Mouse (Mus musculus) c-Kit-negative CD71-positive TER-119-positive erythroid progenitor cells, embryonic 14.5 days (primary cell): ENCODE results near the gene Tesmin.

ENCODE experiments used
- DNase-seq: peaks from one replicate; pipeline ENCODE4 v3.0.0-alpha.2; 2013; ENCODE audit warnings: low read depth, low spot score

Tesmin gene

DNA sequence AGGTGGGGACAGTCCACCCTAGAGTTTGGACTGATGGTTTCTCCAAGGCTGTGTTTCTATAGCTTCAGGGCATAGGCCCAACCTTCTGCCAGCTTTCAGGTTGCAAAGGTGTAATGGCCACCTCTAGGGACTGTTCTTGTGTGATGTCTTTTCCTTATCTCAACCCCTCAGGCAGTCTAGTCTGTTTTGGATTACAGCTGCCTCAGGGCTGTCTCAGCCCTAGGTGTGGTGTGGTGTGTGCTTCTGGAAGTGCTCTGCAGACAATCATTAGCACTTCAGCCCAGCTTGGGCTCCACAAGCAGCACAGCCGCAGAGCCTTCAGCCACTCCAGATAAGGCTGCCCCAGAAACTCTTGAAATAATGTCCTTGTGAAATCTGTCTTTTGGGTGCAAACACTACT lies 3.7 kb downstream of the Tesmin start:
- no peak for DNase-seq

DNA sequence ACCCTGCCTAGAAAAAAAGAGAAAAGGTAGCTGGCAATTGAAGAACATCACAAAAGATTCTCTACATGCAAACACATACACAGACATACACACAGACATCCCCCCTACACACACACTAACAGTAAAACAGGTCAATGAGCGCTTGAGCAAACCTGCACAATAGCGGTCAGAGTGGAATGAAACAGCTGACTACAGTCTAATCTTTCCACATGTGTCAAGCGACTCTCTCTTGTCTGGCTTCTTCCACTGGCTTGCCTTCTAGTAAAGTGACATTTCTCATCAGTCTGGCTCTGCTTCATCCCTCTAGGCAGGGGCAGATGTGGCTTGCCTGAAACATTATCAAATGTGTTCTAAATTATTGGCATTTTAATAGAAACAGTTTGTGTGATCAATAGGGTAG lies 5.6 kb downstream of the Tesmin start:
- DNase-seq = no peak

DNA sequence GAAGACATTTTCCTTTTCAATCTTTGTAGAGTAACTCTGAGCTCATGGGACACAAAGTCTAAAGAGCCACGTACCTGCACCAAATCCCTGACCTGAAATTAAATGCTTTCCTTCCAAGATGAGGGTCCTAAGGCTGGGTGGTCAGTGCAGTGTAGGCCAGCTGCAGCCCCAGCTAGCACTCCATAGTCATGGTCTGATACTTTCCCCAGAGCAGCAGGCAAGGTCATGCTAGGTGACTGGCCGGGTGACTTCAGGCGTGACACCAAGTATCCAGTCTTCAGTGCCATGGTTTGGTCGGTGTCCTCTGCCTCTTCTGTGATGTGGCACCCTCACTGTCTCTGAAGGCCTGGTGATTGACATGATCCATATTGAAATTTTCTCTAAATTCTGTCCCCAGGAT lies 11.4 kb downstream of the Tesmin start:
- no peak for DNase-seq

DNA sequence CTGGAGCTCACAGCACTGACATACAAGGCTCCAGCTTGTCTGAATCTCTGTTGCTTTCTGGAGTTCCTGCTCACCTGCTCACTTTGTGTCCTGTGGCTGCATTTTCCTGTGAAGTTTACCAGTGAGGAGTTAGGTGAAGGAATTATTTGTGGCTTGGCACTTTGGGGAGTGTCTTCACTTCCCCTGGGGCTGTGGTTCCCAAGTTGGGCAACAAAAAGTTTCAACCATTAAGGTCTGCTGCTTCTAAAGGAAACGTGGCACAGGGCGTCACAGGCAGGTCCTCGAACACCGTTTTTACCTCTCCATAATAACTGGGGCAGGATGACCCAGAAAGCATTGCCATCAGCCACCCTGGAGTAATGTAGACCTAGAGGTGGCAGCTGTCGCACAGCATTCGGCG lies 12.8 kb downstream of the Tesmin start:
- DNase-seq = no peak

DNA sequence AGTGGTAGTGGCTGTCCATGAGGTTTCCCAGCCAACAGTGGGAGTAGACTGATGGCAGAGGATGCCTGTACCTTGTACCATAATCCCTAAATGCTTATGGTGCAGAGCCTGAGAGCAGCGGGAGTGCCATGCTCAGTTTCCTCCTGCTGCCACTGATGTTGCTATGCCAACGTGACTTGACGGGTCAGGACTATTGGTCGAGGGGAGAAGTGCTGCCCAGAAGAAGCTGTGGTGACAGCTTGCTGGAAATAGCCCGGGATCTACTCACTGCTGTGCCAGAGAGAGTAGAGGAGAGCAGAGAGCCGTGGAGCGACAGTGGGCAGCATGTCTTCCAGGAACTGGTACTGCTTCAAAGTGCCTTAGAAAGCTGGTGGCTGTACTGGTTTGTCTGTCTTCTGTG lies 13.3 kb downstream of the Tesmin start:
- no peak for DNase-seq

DNA sequence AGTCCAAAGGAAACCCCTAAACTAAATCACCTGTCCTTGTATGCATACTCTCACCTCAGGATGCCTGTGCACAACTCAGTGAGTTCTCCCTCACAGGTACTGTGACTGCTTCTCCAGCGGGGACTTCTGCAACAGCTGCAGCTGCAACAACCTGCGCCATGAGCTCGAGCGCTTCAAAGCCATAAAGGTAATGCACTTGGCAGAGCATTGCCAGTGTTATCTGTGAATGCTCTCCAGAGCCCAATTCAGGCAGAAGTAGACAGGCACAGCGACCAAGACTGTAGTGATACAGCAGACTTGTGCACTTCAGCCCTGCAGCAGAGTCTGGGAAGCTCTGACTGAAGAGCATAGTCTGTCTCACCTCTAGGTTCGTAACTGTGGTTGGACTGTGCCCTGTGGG lies 13.7 kb downstream of the Tesmin start:
- no peak for DNase-seq

DNA sequence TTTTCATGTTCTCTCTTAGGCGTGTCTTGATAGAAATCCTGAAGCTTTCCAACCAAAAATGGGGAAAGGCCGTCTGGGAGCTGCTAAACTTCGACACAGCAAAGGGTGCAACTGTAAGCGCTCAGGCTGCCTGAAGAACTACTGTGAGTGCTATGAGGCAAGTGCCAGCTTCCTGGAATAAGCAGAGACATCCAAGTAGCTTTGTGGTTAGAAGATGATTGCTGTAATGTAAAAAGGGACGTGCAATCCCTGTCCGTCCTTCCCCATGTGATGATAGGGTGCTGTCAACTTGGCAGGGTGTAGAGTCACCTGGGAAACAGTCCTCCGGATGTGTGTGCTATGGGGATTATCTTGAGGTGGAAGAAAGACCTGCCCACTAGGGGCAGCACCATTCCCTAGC lies 15.4 kb downstream of the Tesmin start:
- DNase-seq = no peak

DNA sequence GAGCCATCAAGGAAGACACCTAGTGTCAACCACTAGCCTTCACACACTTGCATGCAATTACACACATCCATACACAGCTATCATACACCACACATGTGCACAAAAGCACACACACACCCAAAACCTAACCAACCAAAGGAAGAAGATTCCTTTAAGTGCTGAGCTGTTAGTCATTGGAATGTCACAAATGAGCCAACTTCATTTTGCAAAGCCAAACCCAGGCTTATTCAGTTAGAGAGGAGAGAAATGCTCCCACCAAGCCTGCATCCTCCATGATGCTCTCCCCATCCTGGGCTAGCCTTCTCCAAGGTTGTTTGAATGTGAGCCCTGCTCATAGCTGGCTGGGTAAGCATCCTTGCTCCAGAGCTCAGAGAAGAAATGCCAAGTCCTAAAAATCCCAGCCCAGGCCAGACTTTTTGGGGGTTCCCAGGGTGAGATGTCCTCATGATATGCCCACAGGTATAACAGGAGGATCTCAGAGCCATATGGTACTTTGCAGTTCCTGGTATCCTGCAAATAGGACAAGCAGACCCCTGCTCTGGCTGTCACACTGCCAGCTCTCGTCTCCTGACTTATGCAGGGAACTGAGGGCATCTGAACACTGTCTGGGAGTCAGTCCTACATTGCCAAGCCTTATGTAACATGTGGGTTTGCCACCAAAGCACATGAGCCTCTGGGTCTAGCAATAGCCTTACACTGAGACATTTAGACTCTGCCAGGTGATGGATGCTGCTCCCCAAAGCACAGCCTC lies 17.0 kb downstream of the Tesmin start:
- DNase-seq = no peak

DNA sequence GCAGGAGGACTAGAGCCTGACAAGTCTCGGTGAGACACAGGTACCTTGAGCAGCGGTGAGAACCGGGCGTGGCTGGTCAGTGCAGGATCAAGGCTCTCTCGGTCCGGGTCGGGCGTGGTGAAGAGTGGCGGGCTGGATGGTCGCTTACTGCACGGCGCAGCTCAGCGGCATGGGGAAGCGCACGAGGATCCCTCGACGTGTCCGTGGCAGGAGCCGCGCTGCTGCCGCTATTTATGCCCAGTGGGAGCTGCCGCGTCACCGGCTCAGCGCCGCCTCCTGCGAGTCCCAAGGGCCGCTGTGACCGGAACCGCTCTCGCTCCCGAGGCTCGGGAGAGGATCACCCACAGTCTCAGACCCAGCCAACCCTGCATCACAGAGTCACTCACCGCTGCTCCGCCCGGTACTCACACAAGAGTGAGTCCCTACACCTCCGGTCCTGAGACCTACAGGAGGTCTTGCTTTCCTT lies 25.6 kb downstream of the Tesmin start, which contains the start of gene Gal:
TSS of gene Gal (minus strand) at position 277 of the 466 bp plus-strand sequence.
- DNase-seq = no peak

DNA sequence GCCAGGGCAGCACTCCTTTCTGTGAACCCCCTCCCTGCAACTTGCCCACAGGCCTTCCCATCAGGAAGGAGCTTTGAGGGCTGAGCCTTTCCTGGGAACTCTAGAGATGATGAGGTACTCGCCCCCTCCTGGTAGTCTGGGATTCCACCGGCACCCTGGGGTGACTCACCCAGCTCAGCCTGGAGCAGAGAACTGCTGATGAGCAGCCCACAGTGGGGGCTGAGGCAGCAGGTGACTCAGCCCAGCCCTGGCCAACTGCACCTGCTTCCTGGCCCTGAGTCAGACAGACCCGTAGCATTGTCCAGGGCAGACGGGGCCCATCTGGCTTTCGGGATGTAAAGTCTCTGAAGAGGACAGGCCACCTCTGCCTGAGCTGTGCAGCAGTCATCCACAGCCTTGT lies 30.6 kb downstream of the Tesmin start:
- no peak for DNase-seq

DNA sequence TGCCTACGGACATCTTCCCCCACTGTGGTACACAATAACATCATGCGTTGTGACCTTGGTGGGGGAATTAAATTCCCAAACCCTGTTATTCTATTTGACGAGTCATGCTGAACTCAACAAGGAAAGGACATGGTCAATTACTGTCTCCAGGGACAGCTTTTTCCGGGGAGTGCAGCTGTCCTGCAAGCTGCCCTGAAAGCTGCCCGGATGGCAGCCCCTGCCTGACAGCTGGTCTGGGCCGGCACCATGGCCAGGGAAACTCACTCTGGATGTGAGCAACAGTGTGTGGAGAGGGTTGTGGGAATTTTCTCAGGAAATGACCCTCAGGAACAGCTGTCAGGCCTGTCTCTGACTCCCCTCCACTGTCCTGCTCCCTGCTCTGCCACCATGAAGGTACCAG lies 33.8 kb downstream of the Tesmin start:
- DNase-seq = no peak

DNA sequence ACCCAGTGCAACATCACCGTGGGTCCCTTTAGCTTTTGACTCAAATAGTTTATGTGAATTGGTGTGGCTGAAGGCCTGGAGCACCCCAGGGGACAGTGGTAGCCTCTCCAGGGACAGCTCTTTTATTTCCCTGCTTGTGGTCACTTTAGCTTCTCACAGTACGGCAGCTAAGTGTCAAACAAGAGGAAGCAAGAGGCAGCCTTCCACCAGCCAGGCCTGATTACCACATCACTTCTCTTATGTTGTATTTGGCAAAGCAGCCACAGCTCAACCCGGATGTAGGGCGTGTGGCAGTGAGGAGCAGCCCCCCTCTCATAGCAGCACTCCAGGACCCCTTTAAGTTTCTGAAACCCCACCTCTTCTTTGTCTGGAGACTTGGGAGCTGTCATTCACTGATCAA lies 34.3 kb downstream of the Tesmin start:
- DNase-seq = no peak

DNA sequence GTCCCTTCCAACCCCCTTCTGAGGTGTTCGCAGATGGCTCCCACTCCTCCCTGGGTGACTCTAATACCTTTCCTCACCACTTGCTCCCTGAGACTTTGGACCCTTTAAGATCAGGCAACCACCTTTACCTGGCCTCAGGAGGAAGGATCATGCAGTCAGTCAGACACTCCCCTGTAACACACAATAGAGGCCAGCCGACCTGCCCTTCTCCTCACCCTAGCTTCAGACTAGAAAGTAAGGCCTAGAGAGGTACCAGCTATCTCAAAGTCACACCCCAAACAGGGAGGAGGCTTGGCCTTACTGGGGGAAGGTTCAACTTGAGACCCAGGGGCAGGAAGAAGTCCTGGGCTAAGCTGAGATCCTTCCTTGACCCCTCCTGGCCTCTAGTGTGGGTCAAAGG lies 35.6 kb downstream of the Tesmin start:
- DNase-seq = no peak

DNA sequence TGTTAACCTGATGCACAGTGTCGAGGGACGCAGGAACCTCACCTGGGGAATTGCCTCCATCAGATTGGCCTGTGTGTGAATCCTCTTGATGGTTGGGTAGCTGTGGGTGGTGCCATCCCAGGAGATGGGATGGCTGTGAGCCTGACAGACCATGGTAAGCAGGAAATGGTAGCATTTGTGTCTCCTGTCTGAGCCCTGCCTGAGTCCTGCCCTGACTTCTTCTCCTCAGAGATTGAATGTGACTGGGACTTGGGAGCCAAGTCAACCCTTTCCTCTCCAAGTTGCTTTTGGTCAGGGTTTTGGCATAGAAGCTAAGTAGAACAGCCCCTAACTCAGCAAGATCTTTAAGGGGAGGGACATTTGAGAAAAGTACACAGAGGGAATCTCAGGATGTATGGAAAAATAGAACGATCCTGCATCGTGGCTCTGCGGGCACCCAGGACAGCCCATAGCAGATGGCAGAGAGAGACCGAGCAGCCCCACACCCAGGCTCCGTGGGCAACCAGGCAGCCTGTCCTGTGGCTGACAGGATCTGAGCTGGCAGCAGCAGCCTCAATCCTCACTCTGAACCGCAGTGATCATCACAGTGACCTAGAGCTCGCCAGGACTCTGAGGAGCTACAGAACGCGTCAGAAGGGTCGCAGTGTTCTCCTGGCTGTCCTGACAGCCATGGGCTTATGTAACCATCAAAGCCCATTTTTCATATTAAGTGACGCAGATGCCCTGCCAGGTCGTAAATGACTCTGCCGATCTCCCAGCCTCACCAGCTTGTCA lies 39.6 kb downstream of the Tesmin start:
- no peak for DNase-seq

DNA sequence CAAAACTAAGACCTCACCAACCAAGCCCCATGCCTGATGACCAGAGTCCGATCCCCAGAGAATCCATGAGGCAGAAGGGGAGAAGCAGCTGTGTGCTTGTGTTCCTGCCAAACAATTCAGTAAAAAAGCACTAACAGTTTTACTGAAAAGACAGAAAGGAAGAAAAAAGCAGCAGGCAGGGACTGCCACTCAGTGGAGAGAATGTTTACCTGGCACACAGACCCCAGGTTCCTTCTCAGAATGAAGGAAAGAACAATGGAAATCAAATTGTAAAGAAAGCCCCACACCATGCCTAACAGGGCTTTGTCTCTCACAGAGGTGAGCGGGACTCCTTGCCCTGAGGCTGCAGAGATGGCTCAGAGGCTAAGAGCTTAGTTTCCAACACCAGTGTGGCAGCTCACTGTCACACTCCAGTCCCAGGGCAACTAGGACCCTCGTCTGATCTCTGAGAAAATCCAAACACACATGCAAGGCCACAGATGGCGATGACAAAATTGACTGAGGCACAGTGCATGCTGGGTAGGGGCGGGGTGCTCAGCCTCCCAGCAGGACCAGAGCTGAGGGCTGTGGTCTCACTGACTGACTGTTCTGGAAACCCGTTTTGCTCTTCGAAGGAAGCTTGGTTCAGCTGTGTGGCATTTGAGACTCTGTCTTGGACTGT lies 40.6 kb downstream of the Tesmin start:
- no peak for DNase-seq

DNA sequence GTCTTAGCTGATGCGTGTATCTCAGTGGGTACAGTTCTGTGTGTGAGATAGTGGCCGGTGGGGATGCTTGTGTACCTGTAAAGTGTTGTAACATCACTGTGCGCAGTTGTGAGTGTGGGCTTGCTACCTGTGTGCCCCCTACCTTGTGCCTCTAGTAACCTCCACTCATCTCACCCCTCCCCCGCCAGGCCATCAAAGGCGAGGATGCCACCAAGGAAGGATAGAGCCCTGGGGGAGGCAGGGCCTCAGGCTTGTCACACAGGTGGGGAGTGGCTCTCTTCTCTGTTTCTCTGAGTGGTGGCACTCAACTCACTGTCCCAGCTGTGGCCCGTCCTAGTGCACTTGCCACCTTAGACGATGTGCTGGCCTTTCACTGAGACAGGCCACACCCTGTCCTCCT lies 42.4 kb downstream of the Tesmin start:
- no peak for DNase-seq

DNA sequence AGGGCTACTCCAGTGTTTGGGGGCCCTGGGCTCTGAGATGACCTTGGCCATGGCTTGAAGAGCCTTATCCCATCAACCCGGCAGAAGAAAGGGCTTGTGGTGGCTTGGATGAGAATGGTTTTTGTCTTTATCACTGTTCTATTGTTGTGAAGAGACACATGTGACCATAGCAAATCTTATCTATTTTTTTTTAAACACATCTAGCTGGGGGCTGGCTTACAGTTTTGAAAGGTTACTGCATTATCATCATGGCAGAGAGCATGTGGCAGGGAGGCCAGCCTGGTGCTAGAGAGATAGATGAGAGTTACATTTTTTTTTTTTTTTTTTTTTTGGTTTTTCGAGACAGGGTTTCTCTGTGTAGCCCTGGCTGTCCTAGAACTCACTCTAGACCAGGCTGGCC lies 43.3 kb downstream of the Tesmin start:
- no peak for DNase-seq

DNA sequence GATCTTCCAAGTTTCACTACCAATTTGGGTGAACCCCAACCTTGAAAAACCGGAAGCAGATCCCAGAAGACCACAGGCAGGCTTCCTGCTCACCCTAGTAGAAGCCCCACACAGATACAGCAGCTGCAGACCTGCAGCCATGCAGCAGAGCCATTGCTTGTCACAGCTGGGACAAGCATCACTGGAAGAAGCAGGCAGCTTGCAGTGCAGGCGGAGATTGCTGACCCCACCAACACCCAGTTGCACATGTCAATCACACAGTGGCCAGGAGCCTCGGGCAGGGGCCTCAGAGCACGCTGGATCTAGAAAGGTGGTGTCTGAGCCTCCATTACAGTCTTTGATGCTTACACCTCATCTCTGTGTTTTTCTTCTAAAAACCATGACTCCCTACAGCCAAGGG lies 45.5 kb downstream of the Tesmin start:
- no peak for DNase-seq

DNA sequence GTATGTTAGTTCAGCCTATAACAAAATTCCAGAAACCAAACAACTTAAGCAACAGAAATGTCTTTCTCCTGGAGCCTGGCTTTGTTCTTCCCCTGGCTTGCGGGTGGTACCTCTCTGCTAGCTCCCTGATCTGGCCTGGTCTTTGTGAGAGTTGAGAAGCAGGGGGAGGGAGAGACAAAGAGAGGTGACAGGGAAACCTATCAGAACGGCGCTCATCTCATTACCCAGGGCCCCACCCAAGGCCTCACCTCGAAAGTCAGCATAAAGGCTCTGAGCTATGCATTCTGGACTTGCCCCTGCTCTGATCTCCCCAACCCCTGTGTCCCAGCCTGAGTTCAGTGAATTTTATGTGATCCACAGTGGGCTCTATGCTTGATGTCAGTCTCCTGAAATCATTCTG lies 46.0 kb downstream of the Tesmin start:
- DNase-seq = no peak

DNA sequence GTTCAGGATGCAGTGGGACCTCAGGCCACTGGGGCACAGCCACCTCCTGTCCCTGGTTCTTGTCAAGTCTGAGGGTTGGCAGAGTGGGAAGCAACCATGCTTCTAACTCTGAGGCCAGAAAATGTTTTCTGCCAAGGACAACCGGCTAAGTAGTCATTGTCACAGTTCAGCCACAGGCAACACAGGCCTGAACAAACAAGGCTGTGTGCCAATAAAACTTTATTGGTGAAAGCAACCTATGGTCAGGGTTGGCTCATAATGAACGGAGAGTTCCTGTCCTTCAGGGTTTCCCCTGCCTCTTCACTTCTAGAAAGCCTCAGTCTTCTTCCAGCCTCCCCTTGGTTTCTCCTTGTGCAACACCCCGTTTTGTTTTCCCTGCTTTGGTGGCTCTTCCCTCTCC lies 47.2 kb downstream of the Tesmin start:
- DNase-seq = no peak

DNA sequence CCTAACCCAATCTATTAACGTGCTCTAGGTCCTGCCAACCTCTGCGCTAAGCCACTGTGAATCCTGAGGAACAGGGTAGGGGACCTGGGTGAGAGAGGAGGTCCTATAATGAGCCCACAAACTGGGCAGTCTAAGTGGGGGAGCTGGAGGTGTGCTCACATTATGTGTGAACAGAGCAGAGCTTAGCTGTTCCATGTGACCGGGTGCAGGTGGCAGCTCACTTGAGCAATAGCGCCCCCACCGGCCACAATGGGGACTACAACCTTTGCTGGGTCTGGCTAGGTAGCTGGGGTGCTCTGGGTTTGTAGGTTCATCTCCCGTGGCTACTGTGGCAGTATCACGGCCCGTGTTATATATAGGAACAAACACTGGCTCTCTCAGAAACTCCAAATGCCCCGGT lies 48.2 kb downstream of the Tesmin start:
- peak; percentile 9 for DNase-seq

DNA sequence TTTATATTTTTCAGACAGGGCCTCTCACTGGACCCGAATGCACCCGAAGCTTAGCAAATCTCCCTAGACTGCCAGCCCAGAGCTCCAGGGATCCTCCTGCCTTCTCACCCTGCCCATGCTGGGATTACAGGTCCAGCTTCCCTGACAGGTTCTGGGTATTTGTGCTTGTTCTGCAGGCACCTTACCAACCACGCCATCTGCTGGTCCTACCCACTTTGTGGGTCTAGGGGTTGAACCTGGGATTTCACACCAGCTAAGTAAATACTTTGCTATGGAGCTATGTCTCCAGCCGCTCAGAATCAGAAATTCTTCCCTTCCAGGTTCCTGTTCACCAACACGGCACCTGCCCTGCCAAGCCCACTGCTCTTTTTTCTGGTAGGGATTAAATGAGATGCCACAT lies 49.3 kb downstream of the Tesmin start:
- no peak for DNase-seq

DNA sequence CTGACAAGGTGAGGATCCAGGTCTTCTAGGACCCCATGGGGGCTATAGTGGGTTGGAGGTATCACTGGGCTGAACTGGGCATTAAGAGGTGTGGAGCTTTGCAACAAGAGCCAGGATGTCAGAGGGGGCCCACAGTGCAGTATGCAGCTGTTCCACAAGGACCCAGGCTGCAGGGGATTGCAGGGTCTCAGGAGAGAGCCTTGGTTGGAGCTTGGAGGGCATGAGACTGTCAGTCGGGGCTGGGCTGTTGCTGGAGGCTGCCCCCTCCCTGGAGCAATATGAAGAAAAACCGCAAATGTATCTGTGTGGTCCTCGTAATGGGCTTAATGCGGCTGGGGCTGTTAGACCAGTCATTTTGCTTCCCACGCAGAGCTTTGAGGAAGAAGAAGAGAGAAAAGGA lies 52.0 kb downstream of the Tesmin start:
- no peak for DNase-seq
